Mouse (Mus musculus) lung, postnatal 0 days (tissue): ENCODE results near the gene Krt86. TPM values are rescaled to one million over a fixed set of nuclear protein-coding genes. Genes with fewer than 3 reads are reported as not detected.

Experiments
- ATAC-seq: fragments of 200-750 bp; cut with Nextera tagmentation; 2 replicates; pipeline ENCODE4 v1.8.0; 2017; ENCODE audit warnings: moderate library complexity
- DNase-seq: peaks from one replicate; pipeline ENCODE4 v3.0.0-alpha.2; 2016; ENCODE audit warnings: low spot score
- H3K27ac ChIP-seq: fragments of 300-500 bp; sonication (generic); 2 replicates; pipeline ENCODE4 v1.5.1; 2014; ENCODE audit warnings: antibody characterized with exemption, mild to moderate bottlenecking, low read length, mixed read lengths
- H3K27me3 ChIP-seq: fragments of 300-500 bp; sonication (generic); replicated peaks from 2 replicates; pipeline ENCODE4 v1.6.1; 2014; ENCODE audit warnings: low read length, mixed read lengths; ENCODE audit not compliant: insufficient read depth
- H3K36me3 ChIP-seq: fragments of 300-500 bp; sonication (generic); 2 replicates; pipeline ENCODE4 v1.6.1; 2014; ENCODE audit warnings: low read length, mixed read lengths; ENCODE audit not compliant: insufficient read depth
- H3K4me1 ChIP-seq: fragments of 300-500 bp; sonication (generic); 2 replicates; pipeline ENCODE4 v1.6.1; 2014; ENCODE audit warnings: antibody characterized with exemption, low read depth, low read length, mixed read lengths; ENCODE audit not compliant: insufficient read depth
- H3K4me2 ChIP-seq: fragments of 300-500 bp; sonication (generic); replicated peaks from 2 replicates; pipeline ENCODE4 v1.6.1; 2014; ENCODE audit warnings: low read depth, mild to moderate bottlenecking, low read length, moderate library complexity, mixed read lengths
- H3K4me3 ChIP-seq: fragments of 300-500 bp; sonication (generic); 2 replicates; pipeline ENCODE4 v1.5.1; 2014; ENCODE audit warnings: low read depth, low read length
- H3K9ac ChIP-seq: fragments of 300-500 bp; sonication (generic); replicated peaks from 2 replicates; pipeline ENCODE4 v1.6.1; 2014; ENCODE audit warnings: low read depth, mild to moderate bottlenecking
- H3K9me3 ChIP-seq: fragments of 300-500 bp; sonication (generic); 2 replicates; pipeline ENCODE4 v1.6.1; 2016; ENCODE audit warnings: low read length, mixed read lengths
- CTCF ChIP-seq: IDR thresholded peaks from 2 replicates; pipeline ENCODE4 v1.5.1; 2016; ENCODE audit warnings: antibody characterized with exemption, mild to moderate bottlenecking
- EP300 ChIP-seq: IDR thresholded peaks from 2 replicates; pipeline ENCODE4 v1.6.1; 2016; ENCODE audit warnings: antibody characterized with exemption, mild to moderate bottlenecking, control low read depth
- WGBS: fragments of 180-500 bp; shearing (Covaris S2); extraction: QIAGEN DNeasy Blood & Tissue Kit; methylation state at CpG from one replicate; pipeline ENCODE4 v1.1.7; 2014; 5-methylcytosine and 5-hydroxymethylcytosine counted together
- polyA plus RNA-seq: library from polyadenylated mRNA; unstranded; fragments of >200 nt; fragmentation: Nextera tagmentation; extraction: Ambion mirVana; gene quantifications from 2 replicates; pipeline ENCODE4 v1.2.1, GENCODE M21; 2015

Gene Krt86
- polyA plus RNA-seq: not detected in 2 replicates

GRCm38 (mm10) chr15:101472952-101473528, at the start of gene Krt86:
Krt86 (plus strand) TSS chr15:101473478.
- Histone ChIP-seq H3K36me3 (no peaks in the 10 kb centered on the region), H3K9me3 (no peaks in the 10 kb centered on the region), H3K27me3 (no peaks in the 10 kb centered on the region), H3K9ac (no peak within 1 kb of the TSS), H3K27ac (no peak within 1 kb of the TSS), H3K4me3 (no peak within 1 kb of the TSS), H3K4me1 (no peaks in the 10 kb centered on the region), H3K4me2 (no peak within 1 kb of the TSS)
- ATAC-seq (peak; percentile 47; the same call in 1 of the 2 replicates), DNase-seq (peak; percentile 75)
- TF ChIP-seq CTCF (no peak), EP300 (no peak)
- WGBS: 25% methylated on average over 10 of the region's 10 CpGs

- H3K36me3 ChIP-seq: peaks cover 9% of the 10 kb centered on the region
- no peak overlapping the region for H3K4me2 ChIP-seq
- no peak overlapping the region for H3K9ac ChIP-seq
- H3K27ac ChIP-seq: peak overlapping the region; percentile 1; the same call in 1 of the 2 replicates
- H3K4me3 ChIP-seq: no peak overlapping the region
- 17% methylated on average over 5 of the region's 5 CpGs for WGBS
- DNase-seq: peak; percentile 57
- no peaks in the 10 kb centered on the region for H3K9me3 ChIP-seq
- H3K27me3 ChIP-seq: no peaks in the 10 kb centered on the region
- TF ChIP-seq EP300 (no peak), CTCF (no peak)
- H3K4me1 ChIP-seq: no peaks in the 10 kb centered on the region
- peak; percentile 68 for ATAC-seq
Observed at GRCm38 (mm10) chr15:101424914-101425313, 48.4 kb upstream of the Krt86 start.

GRCm38 (mm10) chr15:101436611-101437010, 36.7 kb upstream of the Krt86 start:
- H3K36me3 ChIP-seq: no peaks in the 10 kb centered on the region
- H3K4me1 ChIP-seq: no peaks in the 10 kb centered on the region
- no peak overlapping the region for H3K9ac ChIP-seq
- no peaks in the 10 kb centered on the region for H3K9me3 ChIP-seq
- ATAC-seq: peak; percentile 37
- 0 out of 2 replicates have a peak, but pooled peaks cover 10% of the 10 kb centered on the region for H3K27me3 ChIP-seq
- TF ChIP-seq CTCF: no peak
- TF ChIP-seq EP300: no peak
- H3K27ac ChIP-seq: no peak overlapping the region
- WGBS: 53% methylated on average over 7 of the region's 7 CpGs
- no peak overlapping the region for H3K4me3 ChIP-seq
- H3K4me2 ChIP-seq: no peak overlapping the region
- DNase-seq: peak; percentile 57

- Histone ChIP-seq H3K36me3 (no peaks in the 10 kb centered on the region), H3K9ac (no peak within 1 kb of the TSS), H3K4me1 (no peaks in the 10 kb centered on the region), H3K9me3 (no peaks in the 10 kb centered on the region), H3K27ac (no peak within 1 kb of the TSS), H3K4me2 (no peak within 1 kb of the TSS), H3K4me3 (peak within 1 kb of the TSS; percentile 1; the same call in 1 of the 2 replicates), H3K27me3 (0 out of 2 replicates have a peak, but pooled peaks cover 10% of the 10 kb centered on the region)
- no peak for ATAC-seq
- TF ChIP-seq CTCF (no peak), EP300 (no peak)
- DNase-seq: no peak
- 5% methylated on average over 34 of the region's 34 CpGs for WGBS
Observed at GRCm38 (mm10) chr15:101438555-101438954, 34.7 kb upstream of the Krt86 start, which contains the start of gene Krt87. Krt87 (minus strand) TSS chr15:101438804.

- no peak overlapping the region for H3K27ac ChIP-seq
- DNase-seq: no peak
- H3K27me3 ChIP-seq: 0 out of 2 replicates have a peak, but pooled peaks cover 10% of the 10 kb centered on the region
- no peaks in the 10 kb centered on the region for H3K9me3 ChIP-seq
- no peak overlapping the region for H3K4me3 ChIP-seq
- 73% methylated on average over 4 of the region's 4 CpGs for WGBS
- no peaks in the 10 kb centered on the region for H3K36me3 ChIP-seq
- ATAC-seq: no peak
- H3K9ac ChIP-seq: no peak overlapping the region
- TF ChIP-seq CTCF (no peak), EP300 (no peak)
- no peaks in the 10 kb centered on the region for H3K4me1 ChIP-seq
- H3K4me2 ChIP-seq: no peak overlapping the region
Observed at GRCm38 (mm10) chr15:101440837-101441236, 32.4 kb upstream of the Krt86 start.

GRCm38 (mm10) chr15:101446572-101446971, 26.7 kb upstream of the Krt86 start:
- DNase-seq: no peak
- no peaks in the 10 kb centered on the region for H3K36me3 ChIP-seq
- 63% methylated on average over 11 of the region's 11 CpGs for WGBS
- H3K9ac ChIP-seq: no peak overlapping the region
- no peaks in the 10 kb centered on the region for H3K27me3 ChIP-seq
- no peak overlapping the region for H3K4me3 ChIP-seq
- H3K9me3 ChIP-seq: no peaks in the 10 kb centered on the region
- H3K4me1 ChIP-seq: no peaks in the 10 kb centered on the region
- H3K27ac ChIP-seq: no peak overlapping the region
- no peak for TF ChIP-seq EP300
- no peak for TF ChIP-seq CTCF
- no peak for ATAC-seq
- no peak overlapping the region for H3K4me2 ChIP-seq
